Mouse (Mus musculus) retina, adult 2 months (tissue): ENCODE data around the gene Baiap3.

Source experiments
- DNase-seq: peaks from one replicate; pipeline ENCODE4 v3.0.0-alpha.2; 2012; ENCODE audit warnings: low read depth, low spot score

Gene Baiap3

DNA sequence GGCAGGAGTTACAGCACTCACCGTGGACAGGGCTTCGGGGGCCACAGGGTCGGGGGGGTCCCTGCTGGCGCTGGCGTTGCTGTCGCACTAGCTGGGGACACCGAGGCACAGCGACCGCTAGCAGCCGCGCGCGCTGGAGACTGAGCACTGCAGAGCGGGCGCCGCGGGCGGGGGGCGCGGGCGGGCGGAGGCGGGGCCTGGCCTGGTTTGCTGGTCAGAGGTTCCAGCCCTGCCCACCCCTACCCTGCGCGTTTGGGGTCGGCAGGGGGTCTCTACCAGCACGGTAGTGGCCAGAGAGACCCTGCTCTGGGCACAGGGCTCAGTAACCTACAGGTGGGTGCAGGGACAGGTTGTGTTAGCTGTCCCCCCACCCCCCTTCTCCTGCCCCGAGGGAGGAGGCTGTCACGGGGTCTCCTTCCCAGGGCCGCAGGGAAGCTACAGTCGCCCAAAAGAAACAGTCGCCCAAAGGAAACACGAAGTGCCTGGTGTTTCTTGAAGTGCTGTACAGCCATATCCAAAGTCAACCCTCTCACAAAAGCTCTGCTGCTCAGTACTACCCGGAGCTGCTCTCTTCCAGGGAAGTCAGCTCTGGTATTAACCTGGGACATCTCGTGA, at the start of gene Baiap3:
TSS of gene Baiap3 (minus strand) at position 225 of the 615 bp plus-strand sequence.
- DNase-seq, result no peak

DNA sequence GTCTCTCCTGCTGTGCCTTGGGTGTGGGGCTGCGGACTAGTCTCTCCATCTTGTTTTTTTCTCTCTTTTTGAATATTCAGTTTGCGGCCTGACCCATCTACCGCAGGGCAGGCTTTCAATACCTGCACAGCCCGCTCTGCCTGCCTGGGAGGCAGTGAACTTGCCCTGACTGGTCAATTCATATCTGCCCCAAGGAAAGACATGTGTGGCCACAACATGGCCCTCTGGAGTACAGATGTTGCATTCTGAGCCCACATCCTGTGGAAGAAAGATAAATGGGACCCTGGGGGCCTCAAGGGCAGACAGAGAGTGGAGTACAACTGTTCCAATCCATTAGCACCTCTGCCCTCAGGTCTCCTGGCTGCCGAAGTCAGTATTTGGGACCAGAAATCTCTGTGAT, 41.9 kb upstream of the Baiap3 start, which contains the start of gene Prss34:
TSS of gene Prss34 (plus strand) at position 301 of the 400 bp plus-strand sequence.
- DNase-seq, result no peak

DNA sequence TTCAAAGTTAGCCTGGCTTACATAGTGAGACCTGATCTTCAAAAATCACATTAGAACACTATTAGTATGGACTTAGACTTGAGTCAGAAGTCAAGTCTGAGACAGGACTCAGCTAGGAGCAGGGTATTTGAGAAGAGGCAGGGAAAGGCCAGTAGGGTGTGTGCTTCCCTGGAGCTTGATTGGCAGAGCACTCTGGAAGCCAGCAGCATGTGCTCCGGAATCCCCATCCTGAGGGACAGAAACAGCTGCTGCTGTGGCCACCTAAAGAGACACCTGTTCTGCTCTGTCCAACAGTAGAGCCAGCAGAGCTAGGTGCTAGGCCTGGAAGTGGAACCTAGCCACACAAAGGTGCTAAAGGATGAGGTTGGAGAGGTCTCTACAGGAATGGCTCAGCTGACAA, 37.9 kb upstream of the Baiap3 start:
- DNase-seq, result no peak

DNA sequence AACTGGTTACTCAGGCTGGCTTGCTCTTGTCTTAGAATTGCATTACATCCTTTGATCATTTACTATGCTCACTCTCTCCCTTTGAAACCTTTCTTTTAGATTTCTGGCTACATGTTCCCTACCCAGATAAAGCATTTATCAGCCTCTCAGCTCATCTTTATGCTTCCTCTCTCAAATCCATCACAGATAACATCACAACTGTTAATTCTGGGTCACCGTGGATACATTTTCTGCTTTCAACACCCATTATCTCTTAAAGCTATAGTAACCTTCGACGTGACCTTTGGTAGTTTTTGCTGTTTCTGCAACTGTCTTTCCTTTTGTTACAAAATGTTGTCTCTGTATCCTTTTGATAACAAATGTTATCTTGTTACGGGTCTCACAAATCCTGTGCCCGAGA, 37.3 kb upstream of the Baiap3 start:
- no peak for DNase-seq

DNA sequence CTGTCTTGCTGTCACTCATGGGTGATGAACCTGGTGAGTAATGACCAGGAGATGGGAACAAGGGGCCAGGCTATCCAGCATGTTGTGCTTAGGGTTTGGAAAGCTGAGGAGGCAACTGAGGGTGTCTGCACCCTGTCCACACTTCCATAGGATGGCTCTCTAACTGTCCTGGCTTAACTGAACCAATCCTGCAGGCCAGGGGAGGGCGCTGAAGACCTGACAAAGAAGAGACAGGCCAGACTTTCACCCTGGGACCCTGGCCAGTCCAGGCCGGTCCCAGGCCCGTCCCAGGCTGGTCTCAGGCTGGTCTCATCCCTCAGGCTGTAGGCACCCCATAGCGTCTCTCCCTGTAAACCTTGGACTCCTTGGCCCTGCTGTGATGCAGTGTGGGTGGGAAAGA, 34.2 kb upstream of the Baiap3 start:
- no peak for DNase-seq

DNA sequence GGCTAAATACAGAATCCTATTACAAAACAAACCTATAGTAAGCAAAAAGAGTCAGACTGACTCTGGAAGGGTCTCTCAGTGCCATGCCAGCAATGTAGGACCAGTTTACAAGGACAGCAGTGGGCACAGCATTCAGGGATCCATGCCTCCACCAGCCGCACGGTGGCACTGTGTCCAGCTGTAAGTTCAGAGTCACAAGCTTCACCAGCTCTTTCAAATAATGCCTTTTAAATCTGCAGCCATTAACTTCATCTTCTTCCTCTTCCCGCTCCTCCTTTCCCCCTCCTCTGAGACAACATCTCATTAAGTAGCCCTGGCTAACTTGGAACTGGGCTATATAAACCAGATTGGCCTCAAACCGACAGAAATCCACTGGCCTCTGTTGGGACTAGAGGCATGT, 32.7 kb upstream of the Baiap3 start:
- no peak for DNase-seq

DNA sequence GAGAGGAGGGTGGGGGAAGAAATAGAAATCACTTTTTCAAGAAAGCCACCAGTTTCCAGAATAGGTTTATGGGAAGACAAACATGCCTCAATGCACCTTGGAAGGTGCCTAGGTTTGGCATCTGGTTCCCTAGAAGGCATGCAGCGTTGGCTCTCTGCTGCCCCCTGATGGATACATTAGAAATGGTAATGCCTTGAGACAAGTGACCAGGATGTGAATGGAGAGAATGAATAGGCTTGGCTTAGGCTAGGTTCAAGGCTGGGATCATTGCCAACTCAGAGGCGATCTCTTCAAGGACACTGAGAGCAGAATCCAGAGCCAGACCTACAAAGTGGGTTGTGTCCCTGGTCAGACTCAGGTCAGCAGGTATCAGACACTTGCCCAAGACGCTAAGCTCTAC, 28.9 kb upstream of the Baiap3 start:
- peak; percentile 57 for DNase-seq

DNA sequence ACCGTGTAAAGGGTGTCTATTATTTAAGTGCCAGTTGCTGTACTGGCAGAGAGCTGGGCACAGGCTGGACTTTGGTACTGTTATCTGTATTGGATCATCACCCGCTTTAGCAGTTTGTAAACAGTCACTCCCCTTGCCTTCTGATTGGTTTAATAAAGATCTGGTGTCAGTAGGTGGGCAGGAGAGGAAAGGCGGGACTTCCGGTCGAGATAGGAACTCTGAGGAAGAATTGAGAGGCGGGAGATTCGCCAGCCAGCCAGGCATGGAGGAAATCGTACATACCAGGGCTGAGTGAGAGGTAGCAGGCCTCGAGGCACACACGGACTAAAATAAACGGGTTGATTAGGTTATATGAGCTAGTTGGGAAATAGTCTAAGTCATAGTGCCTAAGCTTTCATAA, 26.0 kb upstream of the Baiap3 start:
- no peak for DNase-seq

DNA sequence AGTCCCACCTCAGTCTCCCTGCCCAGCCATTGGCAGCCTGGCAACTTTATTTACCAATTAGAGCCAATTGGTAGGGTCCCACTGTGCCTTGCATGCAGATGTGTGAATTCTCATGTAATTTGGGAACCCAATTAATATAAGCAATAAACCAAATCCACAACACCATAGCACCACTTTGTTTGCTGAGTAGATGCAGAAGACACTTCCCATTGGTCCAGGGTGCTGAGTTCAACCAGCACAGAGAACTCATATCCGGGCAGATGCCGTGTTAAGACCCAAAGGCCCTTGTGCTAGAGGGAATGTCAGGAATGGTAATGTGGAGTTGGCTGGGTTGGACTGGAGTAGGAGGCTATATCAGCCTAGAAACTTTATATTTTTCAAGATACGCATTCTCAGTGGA, 19.7 kb upstream of the Baiap3 start:
- no peak for DNase-seq

DNA sequence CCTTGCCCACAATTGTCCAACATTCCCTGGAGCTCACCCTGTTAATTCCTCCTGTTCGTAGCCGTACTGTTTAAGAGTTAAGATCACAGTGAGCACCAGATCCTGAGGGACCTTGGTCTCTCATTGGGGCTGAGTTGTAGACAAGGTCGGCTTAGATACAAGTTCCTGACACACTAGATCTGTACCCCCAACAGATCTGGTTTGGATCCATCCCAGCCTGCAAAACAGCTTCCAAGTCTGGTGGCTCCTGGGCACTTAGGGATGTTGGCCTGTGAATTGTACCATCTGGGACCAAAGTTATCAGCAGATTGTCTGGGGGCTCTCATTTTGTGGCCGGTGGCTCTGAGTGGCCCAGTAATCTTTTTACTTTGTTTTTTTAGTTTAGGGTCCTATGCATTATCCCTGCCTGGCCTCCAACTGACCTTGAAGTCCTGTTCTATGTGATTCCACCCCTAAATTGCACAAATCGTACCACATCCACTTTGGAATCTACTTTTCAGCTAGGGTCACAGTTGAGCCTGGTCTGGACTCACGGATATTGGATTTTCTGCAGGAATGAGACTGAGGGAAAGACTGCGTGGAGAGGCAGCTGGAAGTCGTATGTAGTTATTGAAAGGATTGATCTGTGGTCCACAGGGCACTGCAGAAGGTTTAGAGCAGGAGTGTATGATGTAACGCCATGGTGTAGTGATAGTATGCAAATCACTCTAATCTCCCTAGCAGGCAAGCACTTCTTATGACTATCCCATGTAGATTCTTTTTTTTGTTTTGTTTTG, 18.6 kb upstream of the Baiap3 start, which contains the start of gene Ube2i:
TSS of gene Ube2i (minus strand) at position 52 of the 776 bp plus-strand sequence.
- DNase-seq, result no peak

DNA sequence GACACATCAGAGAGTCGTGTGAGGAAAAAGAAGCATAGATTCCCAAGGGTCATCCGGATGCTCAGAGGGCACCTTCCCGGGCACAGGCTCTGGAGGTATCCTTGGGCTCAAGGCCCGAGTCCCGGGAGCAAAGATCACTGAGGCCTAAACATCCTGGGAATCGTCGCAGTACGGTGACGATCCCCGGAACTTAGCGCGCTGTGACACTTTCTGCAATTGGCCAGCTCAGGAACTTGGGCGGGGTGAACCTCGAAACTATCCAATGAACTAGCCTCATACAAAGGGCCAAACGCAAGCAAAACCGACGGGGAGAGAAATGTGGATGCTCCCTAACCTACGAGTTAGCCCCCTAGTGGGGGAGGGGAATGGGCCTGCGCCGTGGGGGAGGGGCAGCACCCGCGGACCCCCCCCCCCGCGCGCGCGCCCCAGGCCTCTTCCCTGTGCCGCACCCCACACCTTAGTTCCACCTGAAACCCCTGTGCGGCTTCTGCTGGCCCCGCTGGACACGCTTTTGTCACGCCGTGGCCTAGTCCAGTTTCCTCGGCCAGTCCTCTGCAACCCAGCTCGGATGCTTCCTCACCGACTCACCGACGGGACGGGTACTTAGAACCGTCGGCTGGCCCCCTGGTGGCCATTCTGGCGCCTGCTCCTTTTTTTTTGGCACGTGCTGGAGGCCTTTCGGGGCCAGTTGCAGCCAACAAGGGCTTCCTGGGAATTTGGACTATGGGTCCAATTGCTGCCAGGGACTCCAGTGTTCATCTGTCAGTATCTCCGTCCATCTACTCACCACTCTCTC, 17.7 kb upstream of the Baiap3 start:
- DNase-seq, result peak; percentile 100

DNA sequence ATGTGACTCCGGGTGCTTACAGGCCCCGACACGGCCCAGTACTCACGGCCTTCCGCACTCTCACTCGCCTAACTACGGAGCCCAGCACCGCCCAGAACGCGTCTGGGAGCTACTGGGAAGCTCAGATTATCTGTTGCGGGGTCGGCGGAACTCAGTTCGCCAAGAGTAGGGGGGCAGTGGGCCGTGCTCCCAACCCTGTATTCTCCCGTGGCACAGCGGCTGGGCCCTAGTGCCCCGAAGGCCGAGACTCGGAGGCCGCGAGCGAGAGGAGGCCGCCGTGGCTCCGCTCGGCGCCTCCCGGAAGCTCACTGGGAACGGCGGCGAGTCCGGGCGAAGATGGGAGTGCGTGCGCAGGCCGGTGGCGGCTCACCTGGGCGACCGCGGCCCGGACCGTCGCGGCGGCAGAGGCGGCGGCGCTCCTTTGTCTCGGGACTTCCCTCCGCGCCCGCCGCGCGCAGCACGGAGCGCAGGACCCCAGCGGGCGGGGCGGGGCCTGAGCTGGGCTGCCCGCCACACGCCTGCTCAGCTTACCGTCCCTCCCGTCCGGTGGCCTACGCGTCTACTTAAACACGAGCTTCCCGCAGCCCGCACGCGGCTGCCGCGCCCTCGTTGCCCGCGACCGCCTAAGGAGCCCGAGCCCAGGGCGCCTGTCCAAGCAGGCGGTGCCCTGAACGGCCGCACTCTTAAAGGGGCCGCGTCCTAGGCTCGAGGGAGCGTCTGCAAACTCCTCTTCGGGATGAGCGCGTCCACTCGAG, 17.0 kb upstream of the Baiap3 start:
- DNase-seq, result no peak

DNA sequence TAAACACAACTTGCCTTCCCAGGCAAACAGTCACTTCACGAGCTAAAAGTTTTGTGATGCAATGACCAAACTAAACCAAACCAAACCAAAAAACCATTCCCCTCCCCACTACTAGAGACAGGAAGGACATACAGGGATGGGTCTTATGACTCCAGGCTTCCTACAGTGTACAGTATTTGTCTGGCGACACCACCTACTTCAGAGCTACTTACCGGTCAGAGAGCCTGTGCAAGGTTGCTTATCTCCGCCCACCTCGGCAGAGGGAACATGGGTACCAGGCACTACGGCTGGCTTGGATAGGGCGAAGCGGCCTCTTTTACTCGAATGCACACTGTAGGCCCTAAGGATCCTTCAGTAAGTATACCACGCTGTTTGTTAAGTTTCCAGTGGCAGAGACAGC, 16.2 kb upstream of the Baiap3 start:
- DNase-seq, result no peak

DNA sequence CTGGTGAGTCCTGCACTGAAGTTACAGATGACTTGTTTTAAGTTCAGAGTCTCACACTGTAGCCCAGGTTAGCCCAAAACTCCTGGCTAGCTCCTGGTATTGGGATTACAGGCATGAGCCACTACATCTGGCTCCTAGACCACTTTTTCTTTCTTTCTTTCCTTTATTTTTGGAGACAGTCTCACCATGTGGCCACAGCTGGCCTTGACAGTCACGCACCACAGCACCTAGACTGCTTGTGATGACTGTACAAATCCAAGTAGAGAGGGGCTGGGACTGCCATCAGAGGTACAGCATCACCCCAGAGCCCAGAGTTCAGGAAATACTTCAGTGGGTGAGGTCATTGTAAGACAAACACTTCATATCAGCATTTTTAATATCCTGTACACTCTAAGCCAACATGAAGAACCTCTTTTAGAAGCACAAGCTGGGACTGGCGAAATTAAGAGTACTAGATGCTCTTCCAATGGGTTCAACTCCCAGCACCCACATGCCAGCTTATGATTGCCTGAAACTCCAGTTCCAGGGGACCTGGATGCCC, 14.7 kb upstream of the Baiap3 start:
- no peak for DNase-seq

DNA sequence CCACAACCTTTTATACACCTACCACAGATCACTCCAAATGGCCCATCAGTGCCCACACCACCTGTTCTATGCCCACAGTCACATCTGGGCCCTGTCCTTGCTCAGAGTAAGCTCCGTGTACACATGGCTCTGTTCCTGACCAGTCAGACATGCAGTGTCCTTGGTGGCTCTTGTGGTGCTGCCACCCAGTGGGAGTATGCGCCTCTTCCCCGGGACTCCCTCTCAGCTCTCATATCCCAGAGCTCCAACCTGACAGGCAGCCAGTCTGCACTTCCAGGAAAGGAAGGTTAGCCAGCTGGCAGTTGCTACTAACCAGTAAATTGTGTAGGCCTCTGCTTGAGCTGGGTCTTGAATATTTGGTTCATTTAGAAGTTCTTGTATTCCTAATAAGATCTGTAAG, 8.3 kb upstream of the Baiap3 start:
- no peak for DNase-seq

DNA sequence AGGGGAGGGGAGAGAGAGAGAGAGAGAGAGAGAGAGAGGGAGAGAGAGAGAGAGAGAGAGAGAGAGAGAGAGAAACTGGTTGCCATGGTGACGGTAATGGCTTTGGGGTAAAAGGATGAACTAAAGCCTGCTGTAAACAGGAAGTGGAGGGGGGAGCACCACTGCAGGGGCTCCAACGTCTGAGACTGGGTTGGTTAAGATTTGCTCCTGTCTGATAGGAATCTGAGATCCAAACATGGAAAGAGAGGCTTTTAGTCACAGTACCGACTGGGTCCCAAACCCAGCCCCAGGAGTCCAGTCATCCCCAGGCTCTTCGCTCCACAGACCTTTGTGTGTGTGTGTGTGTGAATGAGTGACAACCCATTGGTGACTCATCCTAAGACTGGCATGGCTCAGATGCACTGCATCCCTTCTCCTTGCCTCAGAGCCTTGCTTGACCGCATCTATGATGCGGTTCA, 1.7 kb upstream of the Baiap3 start:
- DNase-seq, result no peak

DNA sequence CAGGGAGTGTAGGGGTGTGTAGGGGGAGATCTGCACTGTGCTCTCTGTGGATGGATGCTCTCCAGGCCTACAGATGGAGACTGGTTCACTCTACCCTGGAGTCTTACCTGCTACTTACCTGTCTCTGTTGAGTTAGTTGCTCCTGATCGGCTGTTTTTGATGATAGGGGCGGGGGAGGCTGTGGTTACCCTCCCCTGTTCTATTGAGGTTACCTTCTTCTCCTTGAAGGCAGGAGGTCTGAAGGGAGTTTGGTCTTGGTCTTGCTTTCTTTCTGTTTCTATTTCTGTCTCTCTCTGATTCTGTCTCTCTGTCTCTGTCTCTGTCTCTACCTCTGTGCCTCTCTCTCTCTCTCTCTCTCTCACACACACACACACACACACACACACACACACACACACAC, 1.1 kb downstream of the Baiap3 start:
- DNase-seq, result no peak

DNA sequence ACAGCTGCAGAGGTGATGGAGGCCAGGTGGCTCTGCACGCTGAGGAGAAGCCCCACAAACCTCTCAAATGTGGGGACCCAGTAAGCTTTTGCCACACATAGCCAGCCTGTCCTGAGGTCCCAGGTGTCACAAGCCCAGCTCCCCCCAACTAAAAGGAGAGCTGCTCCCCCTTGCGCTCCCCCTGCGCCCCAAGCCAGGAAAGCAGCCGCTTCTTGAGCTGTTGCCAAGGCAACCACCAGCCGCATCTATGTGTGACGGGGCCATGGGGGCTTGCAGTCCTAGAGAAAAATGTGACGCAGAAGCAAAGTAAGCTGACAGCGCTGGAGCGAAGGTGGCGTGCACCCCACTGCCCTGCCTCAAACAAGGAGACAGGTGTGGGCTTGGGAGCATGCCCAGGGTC, 2.4 kb downstream of the Baiap3 start:
- DNase-seq, result no peak

DNA sequence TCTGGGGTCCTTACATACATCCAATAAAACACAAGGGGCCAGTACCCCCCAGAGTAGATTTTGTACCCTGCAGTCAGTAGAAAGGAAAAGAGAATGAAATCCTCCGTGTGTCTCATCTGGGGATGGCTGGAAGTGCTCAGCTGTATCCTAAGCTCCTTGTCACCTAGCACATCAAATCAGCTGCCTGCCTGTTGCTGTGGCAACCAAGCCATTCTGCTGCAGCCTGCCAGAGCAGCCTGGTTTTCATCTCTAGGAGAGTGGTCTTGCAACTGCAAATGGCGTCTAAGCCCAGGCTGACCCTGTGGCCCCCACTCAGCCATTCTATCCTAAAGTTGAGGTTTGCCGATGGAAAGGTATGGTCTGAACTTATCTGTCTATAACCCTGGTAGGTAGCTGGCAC, 3.5 kb downstream of the Baiap3 start:
- DNase-seq, result no peak

DNA sequence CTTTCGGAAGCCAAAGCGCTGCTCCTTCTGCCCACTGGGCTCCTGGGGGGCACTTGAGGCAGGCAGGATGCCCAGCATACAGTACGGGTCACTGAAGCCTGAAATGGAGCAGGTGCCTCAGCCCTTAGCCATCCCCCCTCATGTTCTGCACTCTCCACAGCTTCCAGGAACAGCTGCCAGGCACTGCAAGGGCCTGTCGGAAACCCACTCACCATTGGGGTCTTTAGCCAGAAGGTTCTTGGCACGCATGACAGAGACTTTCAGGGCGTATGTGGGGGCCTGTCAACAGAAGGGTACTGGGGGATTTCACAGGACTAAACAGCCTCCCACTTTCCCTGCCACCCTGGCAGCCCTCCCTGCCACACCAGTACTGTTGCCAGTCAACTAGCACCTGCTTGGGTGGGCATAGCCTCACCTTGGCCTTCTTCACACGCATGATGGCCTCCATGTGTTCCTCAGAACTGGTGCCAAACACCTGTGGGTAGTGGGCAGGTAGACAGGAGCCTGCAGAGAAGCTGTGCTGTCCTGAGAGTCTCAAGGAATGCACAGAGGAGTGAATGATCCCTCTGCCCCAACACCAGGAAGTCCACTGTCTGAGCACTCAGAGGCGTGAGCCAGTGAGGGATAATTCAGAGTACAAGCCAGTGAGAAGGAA, 5.9 kb downstream of the Baiap3 start:
- DNase-seq, result no peak
